Mouse (Mus musculus): Measurements from ENCODE around the gene Ipo4. TPM values are rescaled to one million over a fixed set of nuclear protein-coding genes. Genes with fewer than 3 reads are reported as not detected.

The Ipo4 gene
- polyA plus RNA-seq, 1 experiment from 2014 or later = 104 TPM

DNA sequence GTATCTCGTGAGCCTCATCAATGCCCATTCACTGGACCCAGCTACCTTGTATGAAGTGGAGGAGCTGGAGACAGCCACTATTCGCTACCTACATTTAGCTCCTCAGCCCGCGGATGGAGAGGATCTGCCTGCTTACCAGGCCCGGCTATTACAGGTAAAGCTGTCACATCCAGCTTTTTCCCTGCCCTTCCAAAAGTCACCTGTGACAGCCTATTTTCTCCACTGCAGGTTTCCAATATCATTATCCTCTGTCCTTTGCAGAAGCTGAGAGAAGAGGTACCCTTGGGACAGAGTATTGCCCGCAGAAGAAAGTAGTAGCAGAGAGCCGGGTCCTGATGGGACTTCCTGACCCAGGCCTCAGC lies 32.5 kb downstream of the Ipo4 start, which contains the start of gene Irf9:
Irf9 (plus strand) TSS at position 301 of the 362 bp plus-strand sequence.
- WGBS = 87% methylated on average over 7 of the region's 7 CpGs
- Histone ChIP-seq H3K27ac (ENCODE audit: low read depth, low read length) (no peak within 1 kb of the TSS), H3K27me3 (ENCODE audit: control insufficient read depth, insufficient read depth, low read length) (no peaks in the 10 kb centered on the region), H3K4me1 (ENCODE audit: control insufficient read depth, insufficient read depth, low read length) (no peaks in the 10 kb centered on the region), H3K9ac (ENCODE audit: low read length) (no peak within 1 kb of the TSS), H3K4me2 (ENCODE audit: low read depth) (peak within 1 kb of the TSS; percentile 13; the same call in 1 of the 2 replicates), H3K4me3 (ENCODE audit: low read depth, low read length) (no peak within 1 kb of the TSS), H3K36me3 (ENCODE audit: control insufficient read depth, insufficient read depth, low read length) (peaks cover 18% of the 10 kb centered on the region), H3K9me3 (ENCODE audit: control insufficient read depth, low read length) (no peaks in the 10 kb centered on the region)
- no peak for ATAC-seq (ENCODE audit: insufficient read depth, low FRiP score, low TSS enrichment)
- DNase-seq (ENCODE audit: low spot score) = no peak

DNA sequence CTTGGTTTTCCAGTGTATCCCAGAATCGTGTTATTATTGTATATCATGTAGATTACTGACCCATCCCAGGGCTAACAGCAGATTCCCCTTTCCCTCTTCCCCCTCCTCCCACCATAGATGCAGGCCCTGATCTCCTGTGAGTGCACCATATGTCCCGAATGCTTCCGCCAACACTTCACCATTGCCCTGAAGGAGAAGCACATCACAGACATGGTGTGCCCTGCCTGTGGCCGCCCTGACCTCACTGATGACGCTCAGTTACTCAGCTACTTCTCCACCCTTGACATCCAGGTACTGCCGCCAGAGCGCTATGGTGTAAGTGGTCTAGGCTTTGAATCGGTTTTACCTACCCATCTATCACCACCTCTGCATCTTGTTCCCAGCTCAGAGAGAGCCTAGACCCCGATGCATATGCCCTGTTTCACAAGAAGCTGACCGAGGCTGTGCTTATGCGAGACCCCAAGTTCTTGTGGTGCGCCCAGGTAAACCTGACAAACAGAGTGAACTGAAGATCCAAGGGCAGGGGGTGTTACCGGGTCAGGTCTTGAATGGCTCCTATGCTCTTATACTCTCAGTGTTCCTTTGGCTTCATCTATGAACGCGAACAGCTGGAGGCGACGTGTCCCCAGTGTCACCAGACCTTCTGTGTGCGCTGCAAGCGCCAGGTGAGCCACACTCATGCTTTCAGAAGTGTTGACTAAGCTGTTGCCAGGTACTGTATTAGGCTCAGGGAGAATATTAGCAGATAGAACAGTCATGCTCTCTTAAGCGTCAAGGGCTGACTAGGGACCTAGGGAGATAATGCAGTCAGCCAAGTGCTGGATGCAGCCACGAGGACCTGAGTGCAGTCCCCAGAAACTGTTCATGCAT lies 37.0 kb downstream of the Ipo4 start:
- H3K4me1 ChIP-seq (ENCODE audit: control insufficient read depth, insufficient read depth, low read length) = no peaks in the 10 kb centered on the region
- WGBS = 93% methylated on average over 21 of the region's 21 CpGs
- H3K9ac ChIP-seq (ENCODE audit: low read length) = no peak overlapping the region
- H3K36me3 ChIP-seq (ENCODE audit: control insufficient read depth, insufficient read depth, low read length) = peaks cover 24% of the 10 kb centered on the region
- H3K27ac ChIP-seq (ENCODE audit: low read depth, low read length) = no peak overlapping the region
- DNase-seq (ENCODE audit: low spot score) = no peak
- H3K4me3 ChIP-seq (ENCODE audit: low read depth, low read length) = no peak overlapping the region
- no peaks in the 10 kb centered on the region for H3K9me3 ChIP-seq (ENCODE audit: control insufficient read depth, low read length)
- H3K4me2 ChIP-seq (ENCODE audit: low read depth) = no peak overlapping the region
- ATAC-seq (ENCODE audit: insufficient read depth, low FRiP score, low TSS enrichment) = no peak
- no peaks in the 10 kb centered on the region for H3K27me3 ChIP-seq (ENCODE audit: control insufficient read depth, insufficient read depth, low read length)

DNA sequence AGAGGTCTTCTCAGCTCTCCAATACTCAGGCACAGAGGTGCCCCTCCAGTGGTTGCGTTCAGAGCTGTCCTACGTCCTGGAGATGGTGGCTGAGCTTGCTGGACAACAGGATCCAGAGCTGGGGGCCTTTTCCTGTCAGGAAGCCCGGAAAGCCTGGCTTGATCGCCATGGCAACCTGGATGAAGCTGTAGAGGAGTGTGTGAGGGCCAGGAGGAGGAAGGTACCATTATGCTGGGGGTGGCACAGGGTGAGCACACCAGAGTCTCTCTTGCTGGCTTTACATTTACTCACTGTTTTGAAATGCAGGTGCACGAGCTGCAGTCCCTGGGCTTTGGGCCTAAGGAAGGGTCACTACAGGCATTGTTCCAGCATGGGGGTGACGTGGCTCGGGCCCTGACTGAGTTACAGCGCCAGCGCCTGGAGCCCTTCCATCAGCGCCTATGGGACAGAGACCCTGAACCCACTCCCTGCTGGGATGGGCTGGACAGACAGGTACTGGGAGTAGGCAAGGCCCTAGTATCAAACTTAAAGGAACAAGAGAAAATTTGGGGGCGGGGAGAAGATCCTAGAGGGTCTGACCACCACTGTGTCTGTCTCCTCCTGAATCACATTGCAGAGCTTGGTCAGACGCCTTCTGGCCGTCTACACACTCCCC lies 39.6 kb downstream of the Ipo4 start:
- Histone ChIP-seq H3K9me3 (ENCODE audit: control insufficient read depth, low read length) (no peaks in the 10 kb centered on the region), H3K36me3 (ENCODE audit: control insufficient read depth, insufficient read depth, low read length) (peaks cover 18% of the 10 kb centered on the region), H3K4me3 (ENCODE audit: low read depth, low read length) (no peak overlapping the region), H3K4me2 (ENCODE audit: low read depth) (no peak overlapping the region), H3K27me3 (ENCODE audit: control insufficient read depth, insufficient read depth, low read length) (no peaks in the 10 kb centered on the region), H3K9ac (ENCODE audit: low read length) (no peak overlapping the region), H3K4me1 (ENCODE audit: control insufficient read depth, insufficient read depth, low read length) (peaks cover 7% of the 10 kb centered on the region), H3K27ac (ENCODE audit: low read depth, low read length) (no peak overlapping the region)
- WGBS = 79% methylated on average over 13 of the region's 13 CpGs
- ATAC-seq (ENCODE audit: insufficient read depth, low FRiP score, low TSS enrichment) (no peak), DNase-seq (ENCODE audit: low spot score) (no peak)

DNA sequence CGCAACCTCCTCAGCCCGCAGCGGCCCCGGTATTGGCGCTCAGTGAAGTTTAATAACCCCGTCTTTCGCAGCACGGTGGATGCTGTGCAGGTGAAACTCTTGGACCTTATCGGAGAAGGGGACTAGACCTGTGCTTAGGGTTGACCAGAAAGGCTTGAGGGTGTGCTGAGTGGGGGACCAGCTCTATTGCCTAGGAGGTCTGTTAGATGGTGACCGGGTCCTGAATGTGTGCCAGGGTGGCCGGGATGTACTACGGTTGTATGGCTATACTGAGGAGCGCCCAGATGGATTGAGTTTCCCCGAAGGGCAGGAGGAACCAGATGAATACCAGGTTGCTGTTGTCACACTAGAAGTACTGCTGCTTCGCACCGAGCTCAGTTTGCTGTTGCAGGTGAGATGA lies 43.5 kb downstream of the Ipo4 start:
- no peak for DNase-seq (ENCODE audit: low spot score)
- no peak for ATAC-seq (ENCODE audit: insufficient read depth, low FRiP score, low TSS enrichment)
- peak overlapping the region; percentile 98 for H3K4me2 ChIP-seq (ENCODE audit: low read depth)
- H3K9me3 ChIP-seq (ENCODE audit: control insufficient read depth, low read length) = no peaks in the 10 kb centered on the region
- no peaks in the 10 kb centered on the region for H3K27me3 ChIP-seq (ENCODE audit: control insufficient read depth, insufficient read depth, low read length)
- H3K4me1 ChIP-seq (ENCODE audit: control insufficient read depth, insufficient read depth, low read length) = peaks cover 7% of the 10 kb centered on the region
- H3K36me3 ChIP-seq (ENCODE audit: control insufficient read depth, insufficient read depth, low read length) = peaks cover 10% of the 10 kb centered on the region
- H3K4me3 ChIP-seq (ENCODE audit: low read depth, low read length) = peak overlapping the region; percentile 85
- WGBS = 10% methylated on average over 16 of the region's 16 CpGs
- no peak overlapping the region; the same call in 1 of the 2 replicates for H3K27ac ChIP-seq (ENCODE audit: low read depth, low read length)
- H3K9ac ChIP-seq (ENCODE audit: low read length) = peak overlapping the region; percentile 83

DNA sequence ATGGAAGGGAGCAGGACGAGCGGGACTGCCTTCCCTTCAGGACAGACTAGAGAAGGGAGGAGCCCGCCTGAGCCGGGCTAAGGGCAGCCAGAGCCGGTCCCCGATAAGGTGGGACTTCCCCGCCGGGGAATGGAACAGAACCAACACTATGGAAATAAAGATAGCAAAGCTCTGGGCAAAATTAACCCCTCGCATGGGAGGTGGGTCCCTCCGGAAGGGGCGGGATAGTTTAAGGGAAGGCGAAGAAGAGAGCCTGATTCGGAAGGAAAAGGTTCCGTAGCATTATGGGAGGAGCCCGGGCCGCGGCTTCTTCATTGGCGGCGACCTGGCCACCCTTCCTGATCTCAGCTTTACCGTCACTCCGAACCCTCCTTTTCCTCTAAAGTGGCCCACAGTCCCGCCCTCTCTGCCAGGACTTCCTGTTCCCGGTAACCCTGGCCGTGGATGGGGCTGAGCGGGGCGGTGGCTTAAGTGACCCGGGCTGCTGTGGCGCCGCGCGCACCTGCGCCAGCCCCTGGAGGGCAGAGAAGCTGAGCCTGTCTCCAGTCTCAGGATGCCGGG lies 44.3 kb downstream of the Ipo4 start, which contains the start of gene Rnf31:
Rnf31 (plus strand) TSS at position 378 of the 561 bp plus-strand sequence.
- peak within 1 kb of the TSS; percentile 98 for H3K4me2 ChIP-seq (ENCODE audit: low read depth)
- H3K27ac ChIP-seq (ENCODE audit: low read depth, low read length) = peak within 1 kb of the TSS; percentile 86
- peak within 1 kb of the TSS; percentile 83 for H3K9ac ChIP-seq (ENCODE audit: low read length)
- ATAC-seq (ENCODE audit: insufficient read depth, low FRiP score, low TSS enrichment) = peak; percentile 86
- no peaks in the 10 kb centered on the region for H3K27me3 ChIP-seq (ENCODE audit: control insufficient read depth, insufficient read depth, low read length)
- under 1% methylated on average over 33 of the region's 33 CpGs for WGBS
- H3K9me3 ChIP-seq (ENCODE audit: control insufficient read depth, low read length) = no peaks in the 10 kb centered on the region
- peaks cover 8% of the 10 kb centered on the region for H3K36me3 ChIP-seq (ENCODE audit: control insufficient read depth, insufficient read depth, low read length)
- peak; percentile 89 for DNase-seq (ENCODE audit: low spot score)
- peaks cover 7% of the 10 kb centered on the region for H3K4me1 ChIP-seq (ENCODE audit: control insufficient read depth, insufficient read depth, low read length)
- H3K4me3 ChIP-seq (ENCODE audit: low read depth, low read length) = peak within 1 kb of the TSS; percentile 85

DNA sequence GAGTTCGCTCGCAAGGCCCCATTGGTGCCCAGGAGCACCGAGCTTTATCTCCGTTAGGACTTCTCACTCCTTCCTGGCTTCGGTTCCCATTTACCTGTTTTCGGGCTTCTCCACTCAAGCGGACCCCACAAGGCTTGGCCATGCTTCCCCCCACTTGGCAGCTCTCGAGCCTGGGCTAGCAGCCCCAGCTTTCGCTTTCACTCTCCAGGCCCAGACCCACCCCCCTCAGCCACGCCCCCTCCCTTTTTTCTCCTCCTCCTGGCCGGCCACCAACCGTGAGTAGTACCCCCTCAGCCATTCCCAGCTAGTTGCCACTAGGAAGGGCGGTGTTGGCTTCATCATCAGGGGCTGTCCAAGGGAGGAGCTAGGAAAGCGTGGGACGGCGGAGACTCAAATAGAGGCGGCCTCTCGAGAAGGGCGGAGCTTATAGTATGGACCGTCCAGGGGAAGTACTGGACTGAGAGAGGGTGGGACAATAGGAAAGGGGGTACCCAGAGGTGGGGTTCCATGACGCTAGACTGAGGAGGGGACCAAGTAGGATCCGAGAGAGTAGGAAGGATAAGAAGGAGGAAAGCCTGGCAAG lies 44.9 kb downstream of the Ipo4 start, which contains the start of gene Psme2:
Psme2 (minus strand) TSS at position 366 of the 583 bp plus-strand sequence.
- Histone ChIP-seq H3K9me3 (ENCODE audit: control insufficient read depth, low read length) (no peaks in the 10 kb centered on the region), H3K4me3 (ENCODE audit: low read depth, low read length) (peak within 1 kb of the TSS; percentile 85), H3K4me2 (ENCODE audit: low read depth) (peak within 1 kb of the TSS; percentile 98), H3K9ac (ENCODE audit: low read length) (peak within 1 kb of the TSS; percentile 83), H3K36me3 (ENCODE audit: control insufficient read depth, insufficient read depth, low read length) (peaks cover 7% of the 10 kb centered on the region), H3K4me1 (ENCODE audit: control insufficient read depth, insufficient read depth, low read length) (peaks cover 7% of the 10 kb centered on the region), H3K27me3 (ENCODE audit: control insufficient read depth, insufficient read depth, low read length) (no peaks in the 10 kb centered on the region), H3K27ac (ENCODE audit: low read depth, low read length) (peak within 1 kb of the TSS; percentile 86)
- WGBS = under 1% methylated on average over 22 of the region's 22 CpGs
- ATAC-seq (ENCODE audit: insufficient read depth, low FRiP score, low TSS enrichment) = peak; percentile 96
- peak; percentile 92 for DNase-seq (ENCODE audit: low spot score)

DNA sequence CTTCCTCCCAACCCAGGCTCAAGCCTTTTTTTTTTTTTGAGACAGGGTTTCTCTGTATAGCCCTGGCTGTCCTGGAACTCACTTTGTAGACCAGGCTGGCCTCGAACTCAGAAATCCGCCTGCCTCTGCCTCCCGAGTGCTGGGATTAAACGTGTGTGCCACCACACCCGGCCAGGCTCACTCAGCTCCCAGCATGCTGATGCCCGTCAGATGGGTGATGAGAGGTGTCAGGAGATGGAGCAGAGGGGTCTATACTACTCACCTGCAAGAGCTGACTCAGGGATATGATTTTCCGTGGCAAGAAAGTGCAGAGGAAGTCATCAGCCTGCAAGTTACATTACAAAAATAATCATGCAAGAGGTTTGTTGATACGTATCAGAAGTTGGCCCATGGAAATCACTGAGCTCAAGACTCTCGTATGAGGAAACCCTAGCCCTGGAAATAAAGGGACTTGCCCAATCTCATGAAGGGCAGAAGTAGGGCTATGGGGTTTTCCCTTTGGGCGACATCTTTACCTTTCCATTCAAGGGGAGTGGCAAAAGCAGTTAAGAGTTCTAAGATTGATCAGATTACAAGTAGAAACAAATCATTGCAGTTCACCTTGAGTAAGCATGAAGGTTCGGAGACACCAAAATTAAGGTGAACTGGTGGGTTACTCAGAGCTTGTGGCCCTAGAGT lies 45.8 kb downstream of the Ipo4 start:
- Histone ChIP-seq H3K9ac (ENCODE audit: low read length) (peak overlapping the region; percentile 83), H3K27me3 (ENCODE audit: control insufficient read depth, insufficient read depth, low read length) (no peaks in the 10 kb centered on the region), H3K9me3 (ENCODE audit: control insufficient read depth, low read length) (no peaks in the 10 kb centered on the region), H3K36me3 (ENCODE audit: control insufficient read depth, insufficient read depth, low read length) (0 out of 2 replicates have a peak, but pooled peaks cover 2% of the 10 kb centered on the region), H3K4me2 (ENCODE audit: low read depth) (peak overlapping the region; percentile 98), H3K4me1 (ENCODE audit: control insufficient read depth, insufficient read depth, low read length) (peaks cover 8% of the 10 kb centered on the region), H3K4me3 (ENCODE audit: low read depth, low read length) (peak overlapping the region; percentile 85), H3K27ac (ENCODE audit: low read depth, low read length) (no peak overlapping the region)
- DNase-seq (ENCODE audit: low spot score) = no peak
- 88% methylated on average over 11 of the region's 11 CpGs for WGBS
- no peak for ATAC-seq (ENCODE audit: insufficient read depth, low FRiP score, low TSS enrichment)

DNA sequence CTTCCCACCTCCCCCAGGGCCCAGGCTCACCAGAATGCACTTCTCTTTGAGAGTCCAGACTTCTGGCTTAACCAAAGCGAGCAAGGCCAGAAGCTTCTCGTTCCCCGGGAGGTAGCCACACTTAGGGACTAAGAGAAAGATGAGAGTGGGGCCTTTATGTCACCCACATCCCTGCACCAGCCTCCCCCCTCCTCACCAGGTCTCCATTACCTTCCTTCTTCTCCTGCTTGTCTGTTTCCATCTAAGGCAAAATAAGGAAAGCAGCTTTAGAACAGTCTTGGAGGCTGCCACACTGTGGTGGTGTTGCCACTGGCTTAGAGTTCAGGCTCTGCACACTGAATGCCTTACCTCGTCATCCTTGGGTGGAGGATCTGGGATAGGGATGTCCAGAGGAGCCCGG lies 46.5 kb downstream of the Ipo4 start:
- H3K9ac ChIP-seq (ENCODE audit: low read length) = no peak overlapping the region
- DNase-seq (ENCODE audit: low spot score) (no peak), ATAC-seq (ENCODE audit: insufficient read depth, low FRiP score, low TSS enrichment) (no peak)
- H3K9me3 ChIP-seq (ENCODE audit: control insufficient read depth, low read length) = no peaks in the 10 kb centered on the region
- no peaks in the 10 kb centered on the region for H3K27me3 ChIP-seq (ENCODE audit: control insufficient read depth, insufficient read depth, low read length)
- H3K36me3 ChIP-seq (ENCODE audit: control insufficient read depth, insufficient read depth, low read length) = no peaks in the 10 kb centered on the region
- H3K4me1 ChIP-seq (ENCODE audit: control insufficient read depth, insufficient read depth, low read length) = peaks cover 15% of the 10 kb centered on the region
- H3K4me3 ChIP-seq (ENCODE audit: low read depth, low read length) = no peak overlapping the region
- 92% methylated on average over 5 of the region's 5 CpGs for WGBS
- no peak overlapping the region for H3K27ac ChIP-seq (ENCODE audit: low read depth, low read length)
- H3K4me2 ChIP-seq (ENCODE audit: low read depth) = no peak overlapping the region
